In genomic region chr5:123122181-123122580, GRCm38 (mm10) we compare ENCODE assay signal across 12 mouse cellular contexts. TPM values are rescaled to one million over a fixed set of nuclear protein-coding genes. Genes with fewer than 3 reads are reported as not detected.
DNase-seq lines count a peak whose midpoint lies in the region; ATAC-seq and TF ChIP-seq lines count a peak whose summit lies in the region.
"Had no signal": no experiment of that assay in that cellular context is flagged by ENCODE, and none has a peak within 500 bp of the region (broad histone marks: within the 10 kb centered on the region; RNA-seq: fewer than 3 reads in every experiment).

No protein-coding gene starts in this region.

- no peak for TF ChIP-seq EP300 in MEL (IDR thresholded peaks at IDR 0.05; ENCODE audit: low read depth in 1 of 2, low read length in 2 of 2)

- TF ChIP-seq RAD21 in MEL (IDR thresholded peaks at IDR 0.05; ENCODE audit: low read depth, low read length), result peak; percentile 64

- no peaks in the 10 kb centered on the region for H3K27me3 ChIP-seq in liver, embryonic 11.5 days (replicated peaks; ENCODE audit: control insufficient read depth, insufficient read depth, low read length)
- no peaks in the 10 kb centered on the region for H3K27me3 ChIP-seq in MEL (ENCODE audit: control insufficient read depth in 1 of 2, insufficient read depth in 2 of 2, low read length in 2 of 2)
- no peaks in the 10 kb centered on the region for H3K27me3 ChIP-seq in splenic B cell, adult 2 months (ENCODE audit: control insufficient read depth, insufficient read depth, low read length, poor library complexity, severe bottlenecking)
- H3K27me3 ChIP-seq: limb, embryonic 12.5 days had no signal

- peak; percentile 74 for DNase-seq in CD4-positive, CD25-positive, alpha-beta regulatory T cell, adult 2 months (ENCODE audit: low read depth, low spot score)
- DNase-seq in liver (peak; percentile 61), MEL (ENCODE audit: low read depth, low spot score) (peak; percentile 65)
- DNase-seq in liver, embryonic 11.5 days (ENCODE audit: low spot score), result no peak
- peak; percentile 63 for DNase-seq in splenic B cell, adult 2 months (ENCODE audit: low read depth, low spot score)
- no peak for DNase-seq in gastrocnemius, postnatal 36 days
- no peak for DNase-seq in cerebellum, adult 18-20 months
- DNase-seq: adrenal gland, adult 2 months; gastrocnemius, postnatal 14 days had no signal

- no peaks in the 10 kb centered on the region for H3K36me3 ChIP-seq in liver, embryonic 11.5 days (ENCODE audit: control insufficient read depth, insufficient read depth, low read length)
- H3K36me3 ChIP-seq in MEL (ENCODE audit: control insufficient read depth in 1 of 2, insufficient read depth in 2 of 2, low read length in 2 of 2), result peaks cover 0 to 19% of the 10 kb centered on the region in 2 experiments; a peak in 2 of 4 replicates
- H3K36me3 ChIP-seq in splenic B cell, adult 2 months (ENCODE audit: control insufficient read depth, insufficient read depth, low read length, poor library complexity, severe bottlenecking), result peaks cover 4% of the 10 kb centered on the region

- TF ChIP-seq CTCF in MEL (IDR thresholded peaks at IDR 0.05 in 2 of 3, conservative IDR thresholded peaks at IDR 0.05 in 1 of 3; ENCODE audit: control insufficient read depth in 1 of 3, insufficient read depth in 1 of 3, low read depth in 2 of 3, low read length in 3 of 3, poor library complexity in 1 of 3, severe bottlenecking in 1 of 3), result peak; percentile 62 to 78 (median 70)

- intact Hi-C loops in gastrocnemius, postnatal 36 days (cut with DNase I), result no loop called here

- no peaks in the 10 kb centered on the region for H3K79me2 ChIP-seq in MEL (ENCODE audit: control insufficient read depth, insufficient read depth, low read length, poor library complexity)

- no peak overlapping the region for H3K4me3 ChIP-seq in liver, embryonic 11.5 days (ENCODE audit: low read depth, low read length)
- H3K4me3 ChIP-seq in MEL (ENCODE audit: control insufficient read depth in 1 of 2, insufficient read depth in 1 of 2, low read depth in 2 of 2, low read length in 2 of 2), result no peak overlapping the region
- H3K4me3 ChIP-seq: erythroblast, embryonic 14.5 days; limb, embryonic 12.5 days had no signal

- WGBS in liver, embryonic 11.5 days, result 83% methylated on average over 4 of the region's 4 CpGs

- H3K27ac ChIP-seq in liver, embryonic 11.5 days (ENCODE audit: low read depth, low read length), result no peak overlapping the region
- H3K27ac ChIP-seq in MEL (ENCODE audit: control insufficient read depth, low read depth, low read length), result no peak overlapping the region
- H3K27ac ChIP-seq: limb, embryonic 12.5 days had no signal

- peaks cover 19% of the 10 kb centered on the region for H3K4me1 ChIP-seq in liver, embryonic 11.5 days (replicated peaks; ENCODE audit: control insufficient read depth, insufficient read depth, low read length)
- peaks cover 10 to 21% of the 10 kb centered on the region in 2 experiments for H3K4me1 ChIP-seq in MEL (ENCODE audit: control insufficient read depth in 1 of 2, insufficient read depth in 2 of 2, low read length in 2 of 2)

- H3K9ac ChIP-seq in liver, embryonic 11.5 days (ENCODE audit: low read depth, low read length), result no peak overlapping the region
- no peak overlapping the region for H3K9ac ChIP-seq in MEL (ENCODE audit: control insufficient read depth, low read depth, low read length, poor library complexity, severe bottlenecking)
- H3K9ac ChIP-seq: limb, embryonic 12.5 days had no signal

- no peak overlapping the region for H3K4me2 ChIP-seq in liver, embryonic 11.5 days
- H3K4me2 ChIP-seq: limb, embryonic 12.5 days had no signal

- ATAC-seq in CD4-positive, CD25-positive, alpha-beta regulatory T cell, adult 4 months, result no peak
- no peak for ATAC-seq in liver, embryonic 11.5 days (replicated peaks; ENCODE audit: low FRiP score)

- TF ChIP-seq POLR2A in MEL (IDR thresholded peaks at IDR 0.05; ENCODE audit: control insufficient read depth in 1 of 2, insufficient read depth in 1 of 2, low read depth in 1 of 2, low read length in 2 of 2, poor library complexity in 1 of 2), result no peak

- H3K9me3 ChIP-seq in liver, embryonic 11.5 days (ENCODE audit: control insufficient read depth, low read length), result no peaks in the 10 kb centered on the region
- H3K9me3 ChIP-seq in MEL (replicated peaks; ENCODE audit: insufficient read depth, low read length), result no peaks in the 10 kb centered on the region

TF ChIP-seq in MEL, 35 proteins besides CTCF, POLR2A, EP300 and RAD21:
- no peak for TF ChIP-seq JUND (IDR thresholded peaks at IDR 0.05; ENCODE audit: low read depth, low read length)
- no peak for TF ChIP-seq RCOR1 (IDR thresholded peaks at IDR 0.05; ENCODE audit: low read depth, low read length)
- TF ChIP-seq KAT2A (conservative IDR thresholded peaks at IDR 0.05; ENCODE audit: low read depth, low read length), result no peak
- TF ChIP-seq SIN3A (IDR thresholded peaks at IDR 0.05; ENCODE audit: low read length), result peak; percentile 30; the same call in 1 of the 2 replicates
- TF ChIP-seq BHLHE40 (IDR thresholded peaks at IDR 0.05; ENCODE audit: borderline replicate concordance, low read depth, low read length), result no peak
- peak; percentile 74 for TF ChIP-seq SMC3 (IDR thresholded peaks at IDR 0.05; ENCODE audit: low read depth, low read length)
- peak; percentile 67 for TF ChIP-seq ZC3H11A (IDR thresholded peaks at IDR 0.05; ENCODE audit: low read depth, low read length)

RNA-seq across cellular contexts. Expression of gene Rhof, which starts 10.3 kb away (rescaled TPM):
- polyA plus RNA-seq in CD4-positive, CD25-positive, alpha-beta regulatory T cell, adult 4 months (2017; shearing (Covaris generic)), result 100 to 1,000 TPM in 1 of 2 experiments, 10 to 100 TPM in 1; 80.6 to 101 TPM
- polyA plus RNA-seq in liver, embryonic 11.5 days (2014; fragmentation: Nextera tagmentation; extraction: Ambion mirVana), result 4.6 and 4.8 TPM in 2 replicates
- total RNA-seq in MEL (2012; rRNA removed), result 2.5 and 4.1 TPM in 2 replicates
- polyA plus RNA-seq in MEL (2012; ENCODE audit: insufficient read depth in 1 of 2, insufficient read length in 2 of 2, low read depth in 1 of 2, low replicate concordance in 2 of 2, missing spikeins in 1 of 2), result 10 to 100 TPM in 1 of 2 experiments, not detected in 1; 10.4 TPM
- total RNA-seq in gastrocnemius, postnatal 36 days (2021), result under 1 TPM; 0.15 to 0.38 TPM

RNA-seq across cellular contexts. Expression of gene Setd1b, which starts 19.8 kb away (rescaled TPM):
- polyA plus RNA-seq in CD4-positive, CD25-positive, alpha-beta regulatory T cell, adult 4 months (2017; shearing (Covaris generic)), result 10 to 100 TPM; 17.1 to 20.8 TPM
- polyA plus RNA-seq in liver, embryonic 11.5 days (2014; fragmentation: Nextera tagmentation; extraction: Ambion mirVana), result 7.9 and 9.6 TPM in 2 replicates
- 3.0 and 4.1 TPM in 2 replicates for total RNA-seq in MEL (2012; rRNA removed)
- 10 to 100 TPM in 1 of 2 experiments, not detected in 1; 23.5 TPM for polyA plus RNA-seq in MEL (2012; ENCODE audit: insufficient read depth in 1 of 2, insufficient read length in 2 of 2, low read depth in 1 of 2, low replicate concordance in 2 of 2, missing spikeins in 1 of 2)
- total RNA-seq in gastrocnemius, postnatal 36 days (2021), result 10 to 100 TPM in 1 of 2 experiments, 1 to 10 TPM in 1; 7.7 to 13.0 TPM

RNA-seq across cellular contexts. Expression of gene Psmd9, which starts 47.0 kb away (rescaled TPM):
- 10 to 100 TPM; 36.5 to 41.5 TPM for polyA plus RNA-seq in CD4-positive, CD25-positive, alpha-beta regulatory T cell, adult 4 months (2017; shearing (Covaris generic))
- 103 TPM in 2 replicates for polyA plus RNA-seq in liver, embryonic 11.5 days (2014; fragmentation: Nextera tagmentation; extraction: Ambion mirVana)
- total RNA-seq in MEL (2012; rRNA removed), result 28.4 and 32.0 TPM in 2 replicates
- 10 to 100 TPM in 1 of 2 experiments, not detected in 1; 54.6 TPM for polyA plus RNA-seq in MEL (2012; ENCODE audit: insufficient read depth in 1 of 2, insufficient read length in 2 of 2, low read depth in 1 of 2, low replicate concordance in 2 of 2, missing spikeins in 1 of 2)
- 10 to 100 TPM; 13.0 to 15.7 TPM for total RNA-seq in gastrocnemius, postnatal 36 days (2021)

RNA-seq across cellular contexts. Expression of gene Tmem120b, which starts 54.0 kb away (rescaled TPM):
- polyA plus RNA-seq in CD4-positive, CD25-positive, alpha-beta regulatory T cell, adult 4 months (2017; shearing (Covaris generic)), result 1 to 10 TPM; 3.4 to 4.3 TPM
- 24.3 and 24.8 TPM in 2 replicates for polyA plus RNA-seq in liver, embryonic 11.5 days (2014; fragmentation: Nextera tagmentation; extraction: Ambion mirVana)
- 4.3 and 6.8 TPM in 2 replicates for total RNA-seq in MEL (2012; rRNA removed)
- polyA plus RNA-seq in MEL (2012; ENCODE audit: insufficient read depth in 1 of 2, insufficient read length in 2 of 2, low read depth in 1 of 2, low replicate concordance in 2 of 2, missing spikeins in 1 of 2), result 1 to 10 TPM in 1 of 2 experiments, not detected in 1; 5.6 TPM
- total RNA-seq in gastrocnemius, postnatal 36 days (2021), result 10 to 100 TPM; 18.9 to 19.0 TPM

Comparison
In these comparisons a context has a peak if more than half of its experiments do, and no peak if none do; other contexts are left out.
1. DNase-seq: peak in CD4-positive, CD25-positive, alpha-beta regulatory T cell, adult 2 months (single experiment), liver (single experiment), MEL (single experiment) and splenic B cell, adult 2 months (single experiment); none in liver, embryonic 11.5 days (single experiment), gastrocnemius, postnatal 36 days (0 of 2) and cerebellum, adult 18-20 months (0 of 2).
2. RNA of gene Rhof, which starts 10.3 kb away (polyA plus RNA-seq): 80.6 to 101 TPM in CD4-positive, CD25-positive, alpha-beta regulatory T cell, adult 4 months; 10.4 TPM in MEL and 4.6 to 4.8 TPM in liver, embryonic 11.5 days; every median in the first group is over 4 times any median in the second.